Mouse (Mus musculus) heart, embryonic 11.5 days (tissue): ENCODE data around the gene Iqsec1. TPM values are rescaled to one million over a fixed set of nuclear protein-coding genes. Genes with fewer than 3 reads are reported as not detected.
"Not testable (repeated sequence)": the region's sequence is repeated elsewhere in the genome, so short reads cannot be mapped to it uniquely, and the experiment has no call there.

Source experiments
- ATAC-seq: fragments of 200-750 bp; cut with Nextera tagmentation; replicated peaks from 2 replicates; pipeline ENCODE4 v1.8.0; 2017; ENCODE audit warnings: moderate library complexity; ENCODE audit not compliant: insufficient number of reproducible peaks, low FRiP score, low TSS enrichment
- H3K27ac ChIP-seq: fragments of 300-500 bp; sonication (generic); 2 replicates; pipeline ENCODE4 v1.5.1; 2014; ENCODE audit warnings: mild to moderate bottlenecking, low read depth, low read length
- H3K27me3 ChIP-seq: fragments of 300-500 bp; sonication (generic); 2 replicates; pipeline ENCODE4 v1.6.1; 2014; ENCODE audit warnings: mild to moderate bottlenecking, low read length, mixed read lengths; ENCODE audit not compliant: control insufficient read depth, insufficient read depth
- H3K36me3 ChIP-seq: fragments of 300-500 bp; sonication (generic); 2 replicates; pipeline ENCODE4 v1.6.1; 2014; ENCODE audit warnings: mild to moderate bottlenecking, low read length, moderate library complexity, mixed read lengths; ENCODE audit not compliant: control insufficient read depth, insufficient read depth
- H3K4me1 ChIP-seq: fragments of 300-500 bp; sonication (generic); 2 replicates; pipeline ENCODE4 v1.6.1; 2014; ENCODE audit warnings: low read length; ENCODE audit not compliant: control insufficient read depth, insufficient read depth
- H3K4me2 ChIP-seq: fragments of 300-500 bp; sonication (generic); 2 replicates; pipeline ENCODE4 v1.6.1; 2014; ENCODE audit warnings: mild to moderate bottlenecking, moderate library complexity
- H3K4me3 ChIP-seq: fragments of 300-500 bp; sonication (generic); 2 replicates; pipeline ENCODE4 v1.5.1; 2014; ENCODE audit warnings: low read depth, low read length
- H3K9ac ChIP-seq: fragments of 300-500 bp; sonication (generic); 2 replicates; pipeline ENCODE4 v1.6.1; 2014; ENCODE audit warnings: mild to moderate bottlenecking, low read depth, low read length, moderate library complexity
- H3K9me3 ChIP-seq: fragments of 300-500 bp; sonication (generic); replicated peaks from 2 replicates; pipeline ENCODE4 v1.6.1; 2016; ENCODE audit warnings: low read length; ENCODE audit not compliant: control insufficient read depth
- WGBS: fragments of 180-500 bp; shearing (Covaris S2); extraction: QIAGEN DNeasy Blood & Tissue Kit; methylation state at CpG from one replicate; pipeline ENCODE4 v1.1.7; 2014; ENCODE audit not compliant: insufficient replicate concordance; 5-methylcytosine and 5-hydroxymethylcytosine counted together
- polyA plus RNA-seq: library from polyadenylated mRNA; unstranded; fragments of >200 nt; fragmentation: Nextera tagmentation; extraction: Ambion mirVana; gene quantifications from 2 replicates; pipeline ENCODE4 v1.2.1, GENCODE M21; 2014

The Iqsec1 gene
- polyA plus RNA-seq, 1 experiment from 2014 or later, result 18.1 TPM

- H3K4me3 ChIP-seq, result no peak overlapping the region
- H3K27me3 ChIP-seq, result no peaks in the 10 kb centered on the region
- H3K4me1 ChIP-seq, result no peaks in the 10 kb centered on the region
- H3K27ac ChIP-seq, result no peak overlapping the region
- 35% methylated on average over 4 of the region's 4 CpGs for WGBS
- H3K4me2 ChIP-seq, result no peak overlapping the region
- no peaks in the 10 kb centered on the region for H3K36me3 ChIP-seq
- no peak overlapping the region for H3K9ac ChIP-seq
- H3K9me3 ChIP-seq, result no peaks in the 10 kb centered on the region
- no peak for ATAC-seq
Measured at GRCm38 (mm10) chr6:90635081-90635480, 353.4 kb downstream of the Iqsec1 start.

GRCm38 (mm10) chr6:90632526-90632925 lies 356.0 kb downstream of the Iqsec1 start:
- WGBS, result 76% methylated on average over 3 of the region's 3 CpGs
- not testable (repeated sequence) for H3K9ac ChIP-seq, H3K4me3 ChIP-seq, H3K27ac ChIP-seq, ATAC-seq, H3K4me1 ChIP-seq, H3K9me3 ChIP-seq, H3K36me3 ChIP-seq, H3K27me3 ChIP-seq, H3K4me2 ChIP-seq

GRCm38 (mm10) chr6:90630427-90630826 lies 358.1 kb downstream of the Iqsec1 start:
- Histone ChIP-seq H3K9ac (no peak overlapping the region), H3K4me3 (no peak overlapping the region), H3K27ac (no peak overlapping the region), H3K36me3 (no peaks in the 10 kb centered on the region; the same call in 1 of the 2 replicates), H3K27me3 (no peaks in the 10 kb centered on the region), H3K4me1 (no peaks in the 10 kb centered on the region), H3K4me2 (no peak overlapping the region), H3K9me3 (no peaks in the 10 kb centered on the region)
- WGBS, result 84% methylated on average over 7 of the region's 7 CpGs
- ATAC-seq, result no peak

GRCm38 (mm10) chr6:90629506-90629905 lies 359.0 kb downstream of the Iqsec1 start:
- no peaks in the 10 kb centered on the region; the same call in 1 of the 2 replicates for H3K4me1 ChIP-seq
- no peak overlapping the region for H3K27ac ChIP-seq
- WGBS, result 81% methylated on average over 6 of the region's 6 CpGs
- H3K27me3 ChIP-seq, result no peaks in the 10 kb centered on the region
- H3K9me3 ChIP-seq, result no peaks in the 10 kb centered on the region
- H3K4me2 ChIP-seq, result no peak overlapping the region
- no peaks in the 10 kb centered on the region; the same call in 1 of the 2 replicates for H3K36me3 ChIP-seq
- H3K4me3 ChIP-seq, result no peak overlapping the region
- H3K9ac ChIP-seq, result no peak overlapping the region
- ATAC-seq, result no peak

GRCm38 (mm10) chr6:90627556-90627955 lies 360.9 kb downstream of the Iqsec1 start:
- no peaks in the 10 kb centered on the region for H3K9me3 ChIP-seq
- H3K4me2 ChIP-seq, result no peak overlapping the region
- H3K9ac ChIP-seq, result no peak overlapping the region
- H3K4me3 ChIP-seq, result no peak overlapping the region
- no peaks in the 10 kb centered on the region for H3K27me3 ChIP-seq
- peaks cover 14% of the 10 kb centered on the region for H3K4me1 ChIP-seq
- no peak overlapping the region for H3K27ac ChIP-seq
- H3K36me3 ChIP-seq, result no peaks in the 10 kb centered on the region; the same call in 1 of the 2 replicates
- 84% methylated on average over 4 of the region's 4 CpGs for WGBS
- no peak for ATAC-seq

GRCm38 (mm10) chr6:90625207-90625994 lies 363.1 kb downstream of the Iqsec1 start:
- H3K4me2 ChIP-seq, result 0 out of 2 replicates have a peak overlapping the region, but pooled peaks have one; percentile 21
- H3K9me3 ChIP-seq, result no peaks in the 10 kb centered on the region
- no peak overlapping the region for H3K4me3 ChIP-seq
- no peak overlapping the region for H3K9ac ChIP-seq
- H3K36me3 ChIP-seq, result no peaks in the 10 kb centered on the region; the same call in 1 of the 2 replicates
- 75% methylated on average over 7 of the region's 7 CpGs for WGBS
- peak overlapping the region; percentile 90 for H3K27ac ChIP-seq
- peaks cover 31% of the 10 kb centered on the region for H3K4me1 ChIP-seq
- no peaks in the 10 kb centered on the region for H3K27me3 ChIP-seq
- no peak for ATAC-seq

GRCm38 (mm10) chr6:90624733-90625132 lies 363.8 kb downstream of the Iqsec1 start:
- 57% methylated on average over 11 of the region's 11 CpGs for WGBS
- H3K9me3 ChIP-seq, result no peaks in the 10 kb centered on the region
- no peak overlapping the region for H3K9ac ChIP-seq
- H3K36me3 ChIP-seq, result no peaks in the 10 kb centered on the region; the same call in 1 of the 2 replicates
- no peaks in the 10 kb centered on the region for H3K27me3 ChIP-seq
- H3K27ac ChIP-seq, result peak overlapping the region; percentile 90
- H3K4me2 ChIP-seq, result peak overlapping the region; percentile 21; the same call in 1 of the 2 replicates
- H3K4me1 ChIP-seq, result peaks cover 32% of the 10 kb centered on the region
- ATAC-seq, result peak; percentile 64; the same call in 1 of the 2 replicates
- no peak overlapping the region for H3K4me3 ChIP-seq

- Histone ChIP-seq H3K4me1 (peaks cover 37% of the 10 kb centered on the region), H3K36me3 (no peaks in the 10 kb centered on the region; the same call in 1 of the 2 replicates), H3K27me3 (no peaks in the 10 kb centered on the region), H3K9me3 (no peaks in the 10 kb centered on the region), H3K9ac (0 out of 2 replicates have a peak overlapping the region, but pooled peaks have one; percentile 43), H3K4me2 (peak overlapping the region; percentile 21), H3K27ac (peak overlapping the region; percentile 90), H3K4me3 (no peak overlapping the region)
- ATAC-seq, result no peak
- WGBS, result 78% methylated on average over 6 of the region's 6 CpGs
Measured at GRCm38 (mm10) chr6:90624184-90624583, 364.3 kb downstream of the Iqsec1 start.
